Mouse (Mus musculus): ENCODE results near the gene Tanc2. TPM values are rescaled to one million over a fixed set of nuclear protein-coding genes. Genes with fewer than 3 reads are reported as not detected.
A peak's percentile ranks its signal among the peaks of the same experiment; 100 is the strongest.

The Tanc2 gene
- polyA plus RNA-seq, 1 experiment: 2.6 TPM

- no peaks in the 10 kb centered on the region for H3K27me3 ChIP-seq (ENCODE audit: control insufficient read depth, insufficient read depth, low read length)
- no peak overlapping the region for H3K27ac ChIP-seq (ENCODE audit: control insufficient read depth, insufficient read depth, low read length)
- peak; percentile 55 for DNase-seq
- TF ChIP-seq CTCF (IDR thresholded peaks at IDR 0.05; ENCODE audit: borderline replicate concordance, control insufficient read depth, extremely low read depth, insufficient read depth, low read length, poor library complexity) (peak; percentile 47; the same call in 1 of the 2 replicates), POLR2A (IDR thresholded peaks at IDR 0.05; ENCODE audit: control insufficient read depth, extremely low read depth, insufficient read depth, low read length, poor library complexity) (no peak)
- no peaks in the 10 kb centered on the region for H3K36me3 ChIP-seq (ENCODE audit: control insufficient read depth, insufficient read depth, low read length)
- peaks cover 20% of the 10 kb centered on the region for H3K4me1 ChIP-seq (replicated peaks; ENCODE audit: control insufficient read depth, insufficient read depth, low read length)
- peak overlapping the region; percentile 55 for H3K4me3 ChIP-seq (ENCODE audit: control insufficient read depth, insufficient read depth, low read length)
- 3% methylated on average over 57 of the region's 59 CpGs for WGBS
Observed at GRCm38 (mm10) chr11:105944126-105944621, 354.4 kb downstream of the Tanc2 start.

- no peak overlapping the region for H3K4me3 ChIP-seq (ENCODE audit: control insufficient read depth, insufficient read depth, low read length)
- H3K4me1 ChIP-seq (replicated peaks; ENCODE audit: control insufficient read depth, insufficient read depth, low read length): peaks cover 20% of the 10 kb centered on the region
- H3K36me3 ChIP-seq (ENCODE audit: control insufficient read depth, insufficient read depth, low read length): no peaks in the 10 kb centered on the region
- DNase-seq: no peak
- H3K27me3 ChIP-seq (ENCODE audit: control insufficient read depth, insufficient read depth, low read length): no peaks in the 10 kb centered on the region
- H3K27ac ChIP-seq (ENCODE audit: control insufficient read depth, insufficient read depth, low read length): no peak overlapping the region
- 93% methylated on average over 16 of the region's 16 CpGs for WGBS
- TF ChIP-seq CTCF (IDR thresholded peaks at IDR 0.05; ENCODE audit: borderline replicate concordance, control insufficient read depth, extremely low read depth, insufficient read depth, low read length, poor library complexity) (no peak), POLR2A (IDR thresholded peaks at IDR 0.05; ENCODE audit: control insufficient read depth, extremely low read depth, insufficient read depth, low read length, poor library complexity) (no peak)
Observed at GRCm38 (mm10) chr11:105944770-105945672, 355.2 kb downstream of the Tanc2 start.

DNA sequence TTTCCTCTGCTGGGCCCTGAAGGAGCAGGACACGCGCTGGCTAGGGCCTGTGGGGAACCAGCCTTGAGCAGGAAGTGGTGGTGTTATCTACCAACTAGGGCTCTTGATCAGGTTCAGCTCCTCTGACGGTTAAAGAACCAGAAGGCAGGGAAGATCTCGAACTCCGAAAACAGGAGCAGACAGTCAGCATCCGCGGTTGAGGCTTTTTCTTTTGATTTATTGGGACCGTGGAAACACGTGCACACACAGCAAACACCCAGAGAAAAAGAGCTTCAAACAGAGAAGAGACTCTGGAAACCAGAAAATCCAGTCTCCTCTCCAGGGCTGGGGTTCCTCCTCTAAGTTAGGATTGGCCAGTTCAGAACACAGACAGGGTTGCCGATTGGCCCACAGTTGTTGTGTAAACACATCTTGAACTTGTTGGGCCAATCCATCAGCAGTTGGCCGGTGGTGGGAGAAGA is 356.9 kb downstream of the Tanc2 start:
- Histone ChIP-seq H3K4me3 (ENCODE audit: control insufficient read depth, insufficient read depth, low read length) (no peak overlapping the region), H3K4me1 (replicated peaks; ENCODE audit: control insufficient read depth, insufficient read depth, low read length) (peaks cover 20% of the 10 kb centered on the region), H3K27me3 (ENCODE audit: control insufficient read depth, insufficient read depth, low read length) (no peaks in the 10 kb centered on the region), H3K36me3 (ENCODE audit: control insufficient read depth, insufficient read depth, low read length) (no peaks in the 10 kb centered on the region), H3K27ac (ENCODE audit: control insufficient read depth, insufficient read depth, low read length) (no peak overlapping the region)
- WGBS: 10% methylated on average over 11 of the region's 11 CpGs
- TF ChIP-seq POLR2A (IDR thresholded peaks at IDR 0.05; ENCODE audit: control insufficient read depth, extremely low read depth, insufficient read depth, low read length, poor library complexity): no peak
- TF ChIP-seq CTCF (IDR thresholded peaks at IDR 0.05; ENCODE audit: borderline replicate concordance, control insufficient read depth, extremely low read depth, insufficient read depth, low read length, poor library complexity): no peak
- DNase-seq: no peak

- Histone ChIP-seq H3K27ac (ENCODE audit: control insufficient read depth, insufficient read depth, low read length) (no peak overlapping the region), H3K36me3 (ENCODE audit: control insufficient read depth, insufficient read depth, low read length) (no peaks in the 10 kb centered on the region), H3K4me1 (replicated peaks; ENCODE audit: control insufficient read depth, insufficient read depth, low read length) (peaks cover 20% of the 10 kb centered on the region), H3K4me3 (ENCODE audit: control insufficient read depth, insufficient read depth, low read length) (no peak overlapping the region), H3K27me3 (ENCODE audit: control insufficient read depth, insufficient read depth, low read length) (no peaks in the 10 kb centered on the region)
- DNase-seq: no peak
- no peak for TF ChIP-seq POLR2A (IDR thresholded peaks at IDR 0.05; ENCODE audit: control insufficient read depth, extremely low read depth, insufficient read depth, low read length, poor library complexity)
- TF ChIP-seq CTCF (IDR thresholded peaks at IDR 0.05; ENCODE audit: borderline replicate concordance, control insufficient read depth, extremely low read depth, insufficient read depth, low read length, poor library complexity): no peak
- WGBS: 27% methylated on average over 2 of the region's 2 CpGs
Observed at GRCm38 (mm10) chr11:105948255-105948654, 358.5 kb downstream of the Tanc2 start.

- no peak for DNase-seq
- 91% methylated on average over 4 of the region's 4 CpGs for WGBS
- peaks cover 15% of the 10 kb centered on the region for H3K4me1 ChIP-seq (replicated peaks; ENCODE audit: control insufficient read depth, insufficient read depth, low read length)
Observed at GRCm38 (mm10) chr11:105950519-105950918, 360.7 kb downstream of the Tanc2 start.

GRCm38 (mm10) chr11:105951601-105952044 is 361.8 kb downstream of the Tanc2 start:
- no peak overlapping the region for H3K27ac ChIP-seq (ENCODE audit: control insufficient read depth, insufficient read depth, low read length)
- no peak overlapping the region for H3K4me3 ChIP-seq (ENCODE audit: control insufficient read depth, insufficient read depth, low read length)

More at GRCm38 (mm10) chr11:105950519-105950918, 360.7 kb downstream of the Tanc2 start:
- no peak overlapping the region for H3K27ac ChIP-seq (ENCODE audit: control insufficient read depth, insufficient read depth, low read length)
- no peak overlapping the region for H3K4me3 ChIP-seq (ENCODE audit: control insufficient read depth, insufficient read depth, low read length)
- TF ChIP-seq POLR2A (IDR thresholded peaks at IDR 0.05; ENCODE audit: control insufficient read depth, extremely low read depth, insufficient read depth, low read length, poor library complexity): no peak
- no peak for TF ChIP-seq CTCF (IDR thresholded peaks at IDR 0.05; ENCODE audit: borderline replicate concordance, control insufficient read depth, extremely low read depth, insufficient read depth, low read length, poor library complexity)
- no peaks in the 10 kb centered on the region for H3K36me3 ChIP-seq (ENCODE audit: control insufficient read depth, insufficient read depth, low read length)
- no peaks in the 10 kb centered on the region for H3K27me3 ChIP-seq (ENCODE audit: control insufficient read depth, insufficient read depth, low read length)

More at GRCm38 (mm10) chr11:105951601-105952044, 361.8 kb downstream of the Tanc2 start:
- TF ChIP-seq CTCF (IDR thresholded peaks at IDR 0.05; ENCODE audit: borderline replicate concordance, control insufficient read depth, extremely low read depth, insufficient read depth, low read length, poor library complexity): no peak
- no peak for TF ChIP-seq POLR2A (IDR thresholded peaks at IDR 0.05; ENCODE audit: control insufficient read depth, extremely low read depth, insufficient read depth, low read length, poor library complexity)
- DNase-seq: no peak
- 88% methylated on average over 3 of the region's 3 CpGs for WGBS
- Histone ChIP-seq H3K4me1 (replicated peaks; ENCODE audit: control insufficient read depth, insufficient read depth, low read length) (peaks cover 10% of the 10 kb centered on the region), H3K27me3 (ENCODE audit: control insufficient read depth, insufficient read depth, low read length) (no peaks in the 10 kb centered on the region), H3K36me3 (ENCODE audit: control insufficient read depth, insufficient read depth, low read length) (no peaks in the 10 kb centered on the region)

Measured in thymus, adult 2 months (tissue).